Mouse (Mus musculus): ENCODE measurements around the gene Erg.

DNA sequence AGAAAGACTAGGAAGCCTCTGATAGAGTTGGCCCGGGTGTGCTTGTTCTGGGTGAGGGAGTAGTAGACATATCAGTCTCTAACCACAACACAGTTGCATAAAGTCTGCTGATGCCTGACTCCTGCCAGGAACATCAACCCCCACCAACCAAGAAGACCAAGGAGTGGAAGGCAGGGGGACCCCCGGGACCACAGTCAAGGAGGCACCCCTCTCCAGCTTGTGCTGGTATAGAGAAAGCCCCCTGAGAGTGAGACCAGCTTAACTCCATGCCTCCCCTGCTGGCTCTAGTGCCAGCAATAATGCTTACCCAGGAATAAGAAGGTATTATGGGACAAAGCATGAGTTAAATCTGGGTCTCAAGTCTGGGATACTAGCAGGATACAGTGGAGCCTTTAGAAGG, 58.8 kb downstream of the Erg start:
- TF ChIP-seq CTCF (IDR thresholded peaks at IDR 0.05; ENCODE audit: extremely low read depth, insufficient read length, insufficient replicate concordance, low read depth, low read length): no peak
- no peak for TF ChIP-seq POLR2A (IDR thresholded peaks at IDR 0.05; ENCODE audit: low read depth, low read length)
